Mouse (Mus musculus): ENCODE data around the gene Rabep1. TPM values are rescaled to one million over a fixed set of nuclear protein-coding genes. Genes with fewer than 3 reads are reported as not detected.

Rabep1 gene
- polyA plus RNA-seq, 1 experiment from 2014 or later = 48.6 TPM

- ATAC-seq (ENCODE audit: low FRiP score) (no peak), DNase-seq (ENCODE audit: low spot score) (no peak)
- Histone ChIP-seq H3K36me3 (ENCODE audit: control insufficient read depth, insufficient read depth, low read length) (no peaks in the 10 kb centered on the region), H3K9ac (ENCODE audit: low read depth, low read length) (no peak overlapping the region), H3K27ac (ENCODE audit: low read depth, low read length) (no peak overlapping the region), H3K27me3 (ENCODE audit: control insufficient read depth, insufficient read depth, low read length) (no peaks in the 10 kb centered on the region), H3K9me3 (ENCODE audit: control insufficient read depth, low read length) (no peaks in the 10 kb centered on the region), H3K4me3 (ENCODE audit: low read depth, low read length) (no peak overlapping the region), H3K4me1 (replicated peaks; ENCODE audit: control insufficient read depth, insufficient read depth, low read length) (no peaks in the 10 kb centered on the region), H3K4me2 (replicated peaks; ENCODE audit: low read depth, low read length) (no peak overlapping the region)
- 88% methylated on average over 1 of the region's 1 CpGs for WGBS
Observed at GRCm38 (mm10) chr11:70870407-70870806, 25.8 kb downstream of the Rabep1 start.

- no peak overlapping the region for H3K9ac ChIP-seq (ENCODE audit: low read depth, low read length)
- ATAC-seq (ENCODE audit: low FRiP score) (no peak), DNase-seq (ENCODE audit: low spot score) (no peak)
- H3K4me1 ChIP-seq (replicated peaks; ENCODE audit: control insufficient read depth, insufficient read depth, low read length) = no peaks in the 10 kb centered on the region
- H3K36me3 ChIP-seq (ENCODE audit: control insufficient read depth, insufficient read depth, low read length) = no peaks in the 10 kb centered on the region
- 75% methylated on average over 1 of the region's 1 CpGs for WGBS
- no peak overlapping the region for H3K27ac ChIP-seq (ENCODE audit: low read depth, low read length)
- H3K4me3 ChIP-seq (ENCODE audit: low read depth, low read length) = no peak overlapping the region
- no peaks in the 10 kb centered on the region for H3K9me3 ChIP-seq (ENCODE audit: control insufficient read depth, low read length)
- no peak overlapping the region for H3K4me2 ChIP-seq (replicated peaks; ENCODE audit: low read depth, low read length)
- no peaks in the 10 kb centered on the region for H3K27me3 ChIP-seq (ENCODE audit: control insufficient read depth, insufficient read depth, low read length)
Observed at GRCm38 (mm10) chr11:70871110-70871509, 26.5 kb downstream of the Rabep1 start.

GRCm38 (mm10) chr11:70871766-70872330, 27.3 kb downstream of the Rabep1 start:
- no peaks in the 10 kb centered on the region for H3K27me3 ChIP-seq (ENCODE audit: control insufficient read depth, insufficient read depth, low read length)
- no peak overlapping the region for H3K4me3 ChIP-seq (ENCODE audit: low read depth, low read length)
- no peak overlapping the region for H3K9ac ChIP-seq (ENCODE audit: low read depth, low read length)
- no peak overlapping the region for H3K27ac ChIP-seq (ENCODE audit: low read depth, low read length)
- H3K4me1 ChIP-seq (replicated peaks; ENCODE audit: control insufficient read depth, insufficient read depth, low read length) = no peaks in the 10 kb centered on the region
- WGBS = 98% methylated on average over 3 of the region's 3 CpGs
- ATAC-seq (ENCODE audit: low FRiP score) (no peak), DNase-seq (ENCODE audit: low spot score) (no peak)
- no peak overlapping the region for H3K4me2 ChIP-seq (replicated peaks; ENCODE audit: low read depth, low read length)
- H3K36me3 ChIP-seq (ENCODE audit: control insufficient read depth, insufficient read depth, low read length) = no peaks in the 10 kb centered on the region
- H3K9me3 ChIP-seq (ENCODE audit: control insufficient read depth, low read length) = no peaks in the 10 kb centered on the region

GRCm38 (mm10) chr11:70873846-70874613, 29.5 kb downstream of the Rabep1 start:
- Histone ChIP-seq H3K4me2 (replicated peaks; ENCODE audit: low read depth, low read length) (no peak overlapping the region), H3K27me3 (ENCODE audit: control insufficient read depth, insufficient read depth, low read length) (no peaks in the 10 kb centered on the region), H3K9me3 (ENCODE audit: control insufficient read depth, low read length) (no peaks in the 10 kb centered on the region), H3K4me1 (replicated peaks; ENCODE audit: control insufficient read depth, insufficient read depth, low read length) (no peaks in the 10 kb centered on the region), H3K27ac (ENCODE audit: low read depth, low read length) (no peak overlapping the region), H3K36me3 (ENCODE audit: control insufficient read depth, insufficient read depth, low read length) (no peaks in the 10 kb centered on the region), H3K4me3 (ENCODE audit: low read depth, low read length) (no peak overlapping the region), H3K9ac (ENCODE audit: low read depth, low read length) (no peak overlapping the region)
- 85% methylated on average over 1 of the region's 1 CpGs for WGBS
- ATAC-seq (ENCODE audit: low FRiP score) (no peak), DNase-seq (ENCODE audit: low spot score) (no peak)

- no peak overlapping the region for H3K4me2 ChIP-seq (replicated peaks; ENCODE audit: low read depth, low read length)
- WGBS = 92% methylated on average over 7 of the region's 7 CpGs
- DNase-seq (ENCODE audit: low spot score) = no peak
Observed at GRCm38 (mm10) chr11:70877670-70878069, 33.1 kb downstream of the Rabep1 start.

GRCm38 (mm10) chr11:70882905-70883430, 38.4 kb downstream of the Rabep1 start:
- 93% methylated on average over 3 of the region's 3 CpGs for WGBS

More at GRCm38 (mm10) chr11:70877670-70878069, 33.1 kb downstream of the Rabep1 start:
- H3K36me3 ChIP-seq (ENCODE audit: control insufficient read depth, insufficient read depth, low read length) = no peaks in the 10 kb centered on the region
- H3K27me3 ChIP-seq (ENCODE audit: control insufficient read depth, insufficient read depth, low read length) = no peaks in the 10 kb centered on the region
- ATAC-seq (ENCODE audit: low FRiP score) = no peak
- H3K4me1 ChIP-seq (replicated peaks; ENCODE audit: control insufficient read depth, insufficient read depth, low read length) = no peaks in the 10 kb centered on the region
- no peak overlapping the region for H3K4me3 ChIP-seq (ENCODE audit: low read depth, low read length)
- no peak overlapping the region for H3K9ac ChIP-seq (ENCODE audit: low read depth, low read length)
- H3K9me3 ChIP-seq (ENCODE audit: control insufficient read depth, low read length) = no peaks in the 10 kb centered on the region
- no peak overlapping the region for H3K27ac ChIP-seq (ENCODE audit: low read depth, low read length)

GRCm38 (mm10) chr11:70890643-70891042, 46.1 kb downstream of the Rabep1 start:
- DNase-seq (ENCODE audit: low spot score) = no peak
- Histone ChIP-seq H3K27ac (ENCODE audit: low read depth, low read length) (no peak overlapping the region), H3K9ac (ENCODE audit: low read depth, low read length) (no peak overlapping the region), H3K9me3 (ENCODE audit: control insufficient read depth, low read length) (no peaks in the 10 kb centered on the region), H3K4me3 (ENCODE audit: low read depth, low read length) (no peak overlapping the region), H3K27me3 (ENCODE audit: control insufficient read depth, insufficient read depth, low read length) (no peaks in the 10 kb centered on the region), H3K36me3 (ENCODE audit: control insufficient read depth, insufficient read depth, low read length) (no peaks in the 10 kb centered on the region), H3K4me1 (replicated peaks; ENCODE audit: control insufficient read depth, insufficient read depth, low read length) (no peaks in the 10 kb centered on the region), H3K4me2 (replicated peaks; ENCODE audit: low read depth, low read length) (no peak overlapping the region)
- 97% methylated on average over 2 of the region's 2 CpGs for WGBS
- ATAC-seq (ENCODE audit: low FRiP score) = no peak

More at GRCm38 (mm10) chr11:70882905-70883430, 38.4 kb downstream of the Rabep1 start:
- Histone ChIP-seq H3K4me3 (ENCODE audit: low read depth, low read length) (no peak overlapping the region), H3K36me3 (ENCODE audit: control insufficient read depth, insufficient read depth, low read length) (no peaks in the 10 kb centered on the region), H3K4me2 (replicated peaks; ENCODE audit: low read depth, low read length) (no peak overlapping the region), H3K4me1 (replicated peaks; ENCODE audit: control insufficient read depth, insufficient read depth, low read length) (no peaks in the 10 kb centered on the region), H3K9me3 (ENCODE audit: control insufficient read depth, low read length) (no peaks in the 10 kb centered on the region), H3K9ac (ENCODE audit: low read depth, low read length) (no peak overlapping the region), H3K27ac (ENCODE audit: low read depth, low read length) (no peak overlapping the region), H3K27me3 (ENCODE audit: control insufficient read depth, insufficient read depth, low read length) (no peaks in the 10 kb centered on the region)
- no peak for ATAC-seq (ENCODE audit: low FRiP score)
- no peak for DNase-seq (ENCODE audit: low spot score)

- Histone ChIP-seq H3K9me3 (ENCODE audit: control insufficient read depth, low read length) (no peaks in the 10 kb centered on the region), H3K9ac (ENCODE audit: low read depth, low read length) (no peak overlapping the region), H3K4me1 (replicated peaks; ENCODE audit: control insufficient read depth, insufficient read depth, low read length) (no peaks in the 10 kb centered on the region), H3K36me3 (ENCODE audit: control insufficient read depth, insufficient read depth, low read length) (no peaks in the 10 kb centered on the region), H3K4me3 (ENCODE audit: low read depth, low read length) (no peak overlapping the region), H3K4me2 (replicated peaks; ENCODE audit: low read depth, low read length) (no peak overlapping the region), H3K27me3 (ENCODE audit: control insufficient read depth, insufficient read depth, low read length) (no peaks in the 10 kb centered on the region), H3K27ac (ENCODE audit: low read depth, low read length) (no peak overlapping the region)
- DNase-seq (ENCODE audit: low spot score) = no peak
- ATAC-seq (ENCODE audit: low FRiP score) = no peak
Observed at GRCm38 (mm10) chr11:70891616-70892015, 47.0 kb downstream of the Rabep1 start.

GRCm38 (mm10) chr11:70897680-70898079, 53.1 kb downstream of the Rabep1 start:
- Histone ChIP-seq H3K27ac (ENCODE audit: low read depth, low read length) (no peak overlapping the region), H3K9me3 (ENCODE audit: control insufficient read depth, low read length) (no peaks in the 10 kb centered on the region), H3K4me3 (ENCODE audit: low read depth, low read length) (no peak overlapping the region), H3K4me2 (replicated peaks; ENCODE audit: low read depth, low read length) (no peak overlapping the region), H3K36me3 (ENCODE audit: control insufficient read depth, insufficient read depth, low read length) (no peaks in the 10 kb centered on the region), H3K4me1 (replicated peaks; ENCODE audit: control insufficient read depth, insufficient read depth, low read length) (no peaks in the 10 kb centered on the region), H3K9ac (ENCODE audit: low read depth, low read length) (no peak overlapping the region), H3K27me3 (ENCODE audit: control insufficient read depth, insufficient read depth, low read length) (no peaks in the 10 kb centered on the region)
- WGBS = 93% methylated on average over 3 of the region's 3 CpGs
- no peak for DNase-seq (ENCODE audit: low spot score)
- ATAC-seq (ENCODE audit: low FRiP score) = no peak
